Mouse (Mus musculus): ENCODE data around the gene Zkscan1. TPM values are rescaled to one million over a fixed set of nuclear protein-coding genes. Genes with fewer than 3 reads are reported as not detected.

Zkscan1 gene
- polyA plus RNA-seq, 1 experiment = 15.1 TPM

DNA sequence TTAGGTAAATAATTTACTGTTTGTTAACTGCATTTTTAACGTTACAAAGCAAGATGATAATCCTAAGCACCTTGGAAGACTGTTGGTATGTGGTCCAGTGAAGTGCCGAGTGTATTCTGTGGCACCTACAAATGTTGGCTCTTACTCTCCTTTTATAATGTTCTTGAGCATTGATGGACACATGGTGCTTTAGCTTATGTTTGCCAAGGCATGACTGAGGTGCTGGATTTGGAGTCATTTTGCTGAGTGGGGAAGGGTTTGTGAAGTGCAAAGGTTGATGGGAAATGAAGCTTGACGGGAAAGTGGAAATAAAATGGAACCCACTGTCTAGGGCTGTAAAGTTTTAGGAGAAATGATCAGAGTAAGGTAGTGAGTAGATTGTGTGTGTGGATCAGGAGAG, 3.5 kb downstream of the Zkscan1 start:
- no peak overlapping the region for H3K9ac ChIP-seq (ENCODE audit: low read depth, poor library complexity, severe bottlenecking)
- H3K4me1 ChIP-seq (ENCODE audit: control insufficient read depth, insufficient read depth, low read length) = peaks cover 2% of the 10 kb centered on the region
- peaks cover 5% of the 10 kb centered on the region for H3K36me3 ChIP-seq (ENCODE audit: control insufficient read depth, insufficient read depth, low read length, poor library complexity, severe bottlenecking)
- TF ChIP-seq EP300 (IDR thresholded peaks at IDR 0.05; ENCODE audit: insufficient read depth, low read depth, low read length) = no peak
- no peaks in the 10 kb centered on the region for H3K27me3 ChIP-seq (ENCODE audit: control insufficient read depth, insufficient read depth, low read length, poor library complexity, severe bottlenecking)
- H3K27ac ChIP-seq (ENCODE audit: insufficient read depth, low read length) = 0 out of 2 replicates have a peak overlapping the region, but pooled peaks have one; percentile 11
- H3K9me3 ChIP-seq (replicated peaks; ENCODE audit: control insufficient read depth, insufficient read depth, low read length, poor library complexity, severe bottlenecking) = no peaks in the 10 kb centered on the region
- no peak overlapping the region for H3K4me3 ChIP-seq (ENCODE audit: low read depth, low read length)

DNA sequence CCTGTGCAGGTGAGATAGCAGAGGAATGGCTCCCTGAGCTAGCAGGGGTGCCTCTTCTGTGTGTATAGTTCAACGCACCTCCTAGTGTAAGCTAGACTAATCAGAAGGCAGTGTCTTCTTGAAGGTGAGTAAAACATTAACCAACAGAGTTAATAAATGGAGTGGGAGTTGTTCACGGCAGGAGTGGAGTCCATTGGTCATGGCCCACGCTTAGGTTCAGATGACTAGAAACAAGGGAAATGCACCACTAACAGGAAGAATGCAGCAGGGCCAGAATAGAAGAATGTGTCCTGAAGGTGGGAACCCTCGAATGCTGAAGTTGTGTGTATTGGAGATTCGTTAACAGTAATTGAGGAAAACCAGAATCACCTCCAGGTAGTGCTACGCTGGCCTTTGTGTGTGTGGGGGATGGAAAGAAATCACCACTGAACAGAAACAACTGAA, 4.2 kb downstream of the Zkscan1 start:
- Histone ChIP-seq H3K27ac (ENCODE audit: insufficient read depth, low read length) (0 out of 2 replicates have a peak overlapping the region, but pooled peaks have one; percentile 3), H3K36me3 (ENCODE audit: control insufficient read depth, insufficient read depth, low read length, poor library complexity, severe bottlenecking) (peaks cover 10% of the 10 kb centered on the region), H3K9ac (ENCODE audit: low read depth, poor library complexity, severe bottlenecking) (no peak overlapping the region), H3K4me1 (ENCODE audit: control insufficient read depth, insufficient read depth, low read length) (no peaks in the 10 kb centered on the region), H3K4me3 (ENCODE audit: low read depth, low read length) (no peak overlapping the region), H3K27me3 (ENCODE audit: control insufficient read depth, insufficient read depth, low read length, poor library complexity, severe bottlenecking) (no peaks in the 10 kb centered on the region), H3K9me3 (replicated peaks; ENCODE audit: control insufficient read depth, insufficient read depth, low read length, poor library complexity, severe bottlenecking) (no peaks in the 10 kb centered on the region)
- TF ChIP-seq POLR2A (IDR thresholded peaks at IDR 0.05; ENCODE audit: insufficient read depth, low read length) (no peak), EP300 (IDR thresholded peaks at IDR 0.05; ENCODE audit: insufficient read depth, low read depth, low read length) (no peak), CTCF (IDR thresholded peaks at IDR 0.05; ENCODE audit: low read depth, low read length) (no peak)

DNA sequence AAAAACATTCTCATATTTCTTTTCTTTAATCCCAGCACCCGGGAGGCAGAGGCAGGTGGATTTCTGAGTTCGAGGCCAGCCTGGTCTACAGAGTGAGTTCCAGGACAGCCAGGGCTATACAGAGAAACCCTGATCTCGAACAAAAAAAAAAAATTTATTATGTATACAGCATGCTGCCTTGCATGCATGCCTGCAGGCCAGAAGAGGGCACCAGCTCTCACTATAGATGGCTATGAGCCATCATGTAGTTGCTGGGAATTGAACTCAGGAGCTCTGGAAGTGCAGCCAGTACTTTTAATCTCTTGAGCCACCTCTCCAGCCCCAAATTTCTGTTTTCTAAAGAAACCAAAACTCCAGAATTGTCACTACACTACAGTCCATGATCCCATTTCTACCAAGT, 5.4 kb downstream of the Zkscan1 start:
- no peak overlapping the region for H3K27ac ChIP-seq (ENCODE audit: insufficient read depth, low read length)
- H3K4me3 ChIP-seq (ENCODE audit: low read depth, low read length) = no peak overlapping the region
- peaks cover 18% of the 10 kb centered on the region for H3K36me3 ChIP-seq (ENCODE audit: control insufficient read depth, insufficient read depth, low read length, poor library complexity, severe bottlenecking)
- no peaks in the 10 kb centered on the region for H3K4me1 ChIP-seq (ENCODE audit: control insufficient read depth, insufficient read depth, low read length)
- no peak overlapping the region for H3K9ac ChIP-seq (ENCODE audit: low read depth, poor library complexity, severe bottlenecking)
- H3K27me3 ChIP-seq (ENCODE audit: control insufficient read depth, insufficient read depth, low read length, poor library complexity, severe bottlenecking) = no peaks in the 10 kb centered on the region
- peaks cover 2% of the 10 kb centered on the region; the same call in 1 of the 2 replicates for H3K9me3 ChIP-seq (replicated peaks; ENCODE audit: control insufficient read depth, insufficient read depth, low read length, poor library complexity, severe bottlenecking)
- TF ChIP-seq POLR2A (IDR thresholded peaks at IDR 0.05; ENCODE audit: insufficient read depth, low read length) = no peak
- peak; percentile 50 for TF ChIP-seq CTCF (IDR thresholded peaks at IDR 0.05; ENCODE audit: low read depth, low read length)

DNA sequence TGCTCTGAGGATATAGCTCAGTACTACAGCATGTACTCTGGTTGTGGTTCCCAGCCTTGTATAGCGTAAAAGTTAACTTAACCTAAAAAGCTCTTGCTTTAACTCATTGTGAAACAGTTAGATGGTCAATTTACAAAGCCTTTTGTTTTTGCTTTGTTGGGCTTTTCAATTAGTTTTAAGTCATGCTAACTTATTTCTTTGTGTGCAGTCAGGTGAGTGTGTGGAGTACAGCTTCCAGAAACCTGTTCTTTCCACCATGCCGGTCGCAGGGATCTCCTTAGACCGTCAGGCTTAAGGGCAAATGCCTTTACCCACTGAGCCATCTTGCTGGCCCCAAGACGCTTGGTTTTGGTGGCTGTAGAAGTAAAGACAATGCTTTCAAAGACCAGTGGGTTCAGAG, 5.9 kb downstream of the Zkscan1 start:
- H3K27ac ChIP-seq (ENCODE audit: insufficient read depth, low read length) = peak overlapping the region; percentile 57
- peak overlapping the region; percentile 8; the same call in 1 of the 2 replicates for H3K4me3 ChIP-seq (ENCODE audit: low read depth, low read length)
- no peaks in the 10 kb centered on the region for H3K27me3 ChIP-seq (ENCODE audit: control insufficient read depth, insufficient read depth, low read length, poor library complexity, severe bottlenecking)
- no peak overlapping the region for H3K9ac ChIP-seq (ENCODE audit: low read depth, poor library complexity, severe bottlenecking)
- H3K9me3 ChIP-seq (replicated peaks; ENCODE audit: control insufficient read depth, insufficient read depth, low read length, poor library complexity, severe bottlenecking) = peaks cover 2% of the 10 kb centered on the region; the same call in 1 of the 2 replicates
- H3K4me1 ChIP-seq (ENCODE audit: control insufficient read depth, insufficient read depth, low read length) = no peaks in the 10 kb centered on the region
- TF ChIP-seq CTCF (IDR thresholded peaks at IDR 0.05; ENCODE audit: low read depth, low read length) (no peak), POLR2A (IDR thresholded peaks at IDR 0.05; ENCODE audit: insufficient read depth, low read length) (no peak), EP300 (IDR thresholded peaks at IDR 0.05; ENCODE audit: insufficient read depth, low read depth, low read length) (peak; percentile 68)
- H3K36me3 ChIP-seq (ENCODE audit: control insufficient read depth, insufficient read depth, low read length, poor library complexity, severe bottlenecking) = peaks cover 20% of the 10 kb centered on the region

DNA sequence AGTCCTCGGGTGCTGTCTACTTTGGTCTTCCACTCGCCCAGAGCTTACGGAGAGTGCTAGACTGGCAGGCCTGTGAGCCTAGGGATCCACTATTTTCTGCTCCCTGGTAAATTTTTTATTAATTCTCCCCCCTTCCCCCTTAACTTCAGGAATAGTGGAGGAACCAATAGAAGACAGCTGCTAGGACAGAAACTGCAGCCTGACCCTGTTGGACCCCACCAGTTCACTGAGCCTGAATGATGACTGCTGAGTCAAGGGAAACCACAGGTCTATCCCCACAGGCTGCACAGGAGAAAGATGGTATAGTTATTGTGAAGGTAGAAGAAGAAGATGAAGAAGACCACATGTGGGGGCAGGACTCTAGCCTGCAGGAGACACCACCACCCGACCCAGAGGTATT, 7.9 kb downstream of the Zkscan1 start:
- H3K9ac ChIP-seq (ENCODE audit: low read depth, poor library complexity, severe bottlenecking) = no peak overlapping the region
- peaks cover 37% of the 10 kb centered on the region for H3K36me3 ChIP-seq (ENCODE audit: control insufficient read depth, insufficient read depth, low read length, poor library complexity, severe bottlenecking)
- no peaks in the 10 kb centered on the region for H3K27me3 ChIP-seq (ENCODE audit: control insufficient read depth, insufficient read depth, low read length, poor library complexity, severe bottlenecking)
- H3K9me3 ChIP-seq (replicated peaks; ENCODE audit: control insufficient read depth, insufficient read depth, low read length, poor library complexity, severe bottlenecking) = peaks cover 17% of the 10 kb centered on the region
- TF ChIP-seq EP300 (IDR thresholded peaks at IDR 0.05; ENCODE audit: insufficient read depth, low read depth, low read length) (no peak), POLR2A (IDR thresholded peaks at IDR 0.05; ENCODE audit: insufficient read depth, low read length) (no peak), CTCF (IDR thresholded peaks at IDR 0.05; ENCODE audit: low read depth, low read length) (no peak)
- no peak overlapping the region for H3K4me3 ChIP-seq (ENCODE audit: low read depth, low read length)
- no peak overlapping the region for H3K27ac ChIP-seq (ENCODE audit: insufficient read depth, low read length)
- no peaks in the 10 kb centered on the region for H3K4me1 ChIP-seq (ENCODE audit: control insufficient read depth, insufficient read depth, low read length)

DNA sequence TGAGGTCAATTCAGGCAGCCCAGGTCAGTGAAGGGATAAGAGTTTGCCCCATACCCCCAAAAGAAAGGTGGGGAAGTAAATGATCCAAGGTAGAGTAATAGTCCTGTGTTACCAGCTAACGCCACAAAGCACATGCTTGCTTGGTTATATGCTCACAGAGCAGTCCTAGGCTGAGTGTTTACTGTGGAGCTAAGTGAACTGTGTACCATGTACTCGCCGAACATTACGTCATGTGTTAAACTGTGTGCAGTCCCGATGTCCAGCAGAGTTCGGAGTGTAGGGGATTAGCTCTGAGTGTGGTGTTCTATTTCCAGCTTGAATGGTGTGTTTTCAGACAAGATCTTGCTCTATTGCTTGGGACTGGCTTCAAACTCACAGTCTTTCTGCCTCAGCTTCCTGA, 9.6 kb downstream of the Zkscan1 start:
- Histone ChIP-seq H3K27me3 (ENCODE audit: control insufficient read depth, insufficient read depth, low read length, poor library complexity, severe bottlenecking) (no peaks in the 10 kb centered on the region), H3K36me3 (ENCODE audit: control insufficient read depth, insufficient read depth, low read length, poor library complexity, severe bottlenecking) (peaks cover 54% of the 10 kb centered on the region)

More for the DNA sequence above, 9.6 kb downstream of the Zkscan1 start:
- TF ChIP-seq CTCF (IDR thresholded peaks at IDR 0.05; ENCODE audit: low read depth, low read length) (no peak), EP300 (IDR thresholded peaks at IDR 0.05; ENCODE audit: insufficient read depth, low read depth, low read length) (no peak), POLR2A (IDR thresholded peaks at IDR 0.05; ENCODE audit: insufficient read depth, low read length) (no peak)
- Histone ChIP-seq H3K9me3 (replicated peaks; ENCODE audit: control insufficient read depth, insufficient read depth, low read length, poor library complexity, severe bottlenecking) (peaks cover 19% of the 10 kb centered on the region), H3K4me3 (ENCODE audit: low read depth, low read length) (no peak overlapping the region), H3K27ac (ENCODE audit: insufficient read depth, low read length) (no peak overlapping the region), H3K4me1 (ENCODE audit: control insufficient read depth, insufficient read depth, low read length) (no peaks in the 10 kb centered on the region), H3K9ac (ENCODE audit: low read depth, poor library complexity, severe bottlenecking) (no peak overlapping the region)
